Mouse (Mus musculus) heart, embryonic 12.5 days (tissue): ENCODE results near the gene Ctcfl. TPM values are rescaled to one million over a fixed set of nuclear protein-coding genes. Genes with fewer than 3 reads are reported as not detected.

Experiments
- ATAC-seq: fragments of 200-750 bp; cut with Nextera tagmentation; 2 replicates; pipeline ENCODE4 v1.8.0; 2017; ENCODE audit warnings: moderate TSS enrichment, moderate library complexity; ENCODE audit not compliant: insufficient number of reproducible peaks, low FRiP score
- H3K27ac ChIP-seq: fragments of 300-500 bp; sonication (generic); 2 replicates; pipeline ENCODE4 v1.5.1; 2016; ENCODE audit warnings: mild to moderate bottlenecking, moderate library complexity; ENCODE audit not compliant: poor library complexity, severe bottlenecking
- H3K27me3 ChIP-seq: fragments of 300-500 bp; sonication (generic); replicated peaks from 2 replicates; pipeline ENCODE4 v1.6.1; 2016; ENCODE audit warnings: mild to moderate bottlenecking, moderate library complexity
- H3K36me3 ChIP-seq: fragments of 300-500 bp; sonication (generic); 2 replicates; pipeline ENCODE4 v1.6.1; 2016; ENCODE audit warnings: mild to moderate bottlenecking, moderate library complexity
- H3K4me1 ChIP-seq: fragments of 300-500 bp; sonication (generic); replicated peaks from 2 replicates; pipeline ENCODE4 v1.6.1; 2016; ENCODE audit warnings: mild to moderate bottlenecking
- H3K4me2 ChIP-seq: fragments of 300-500 bp; sonication (generic); 2 replicates; pipeline ENCODE4 v1.6.1; 2016; ENCODE audit warnings: mild to moderate bottlenecking, moderate library complexity
- H3K4me3 ChIP-seq: fragments of 300-500 bp; sonication (generic); 2 replicates; pipeline ENCODE4 v1.5.1; 2016; ENCODE audit warnings: mild to moderate bottlenecking
- H3K9ac ChIP-seq: fragments of 300-500 bp; sonication (generic); 2 replicates; pipeline ENCODE4 v1.6.1; 2016; ENCODE audit warnings: mild to moderate bottlenecking, moderate library complexity
- H3K9me3 ChIP-seq: fragments of 300-500 bp; sonication (generic); replicated peaks from 2 replicates; pipeline ENCODE4 v1.6.1; 2016; ENCODE audit warnings: mild to moderate bottlenecking, moderate library complexity
- WGBS: fragments of 180-500 bp; shearing (Covaris S2); methylation state at CpG from one replicate; pipeline ENCODE4 v1.1.7; 2016; 5-methylcytosine and 5-hydroxymethylcytosine counted together
- polyA plus RNA-seq: library from polyadenylated mRNA; unstranded; fragments of >200 nt; fragmentation: Nextera tagmentation; extraction: Ambion mirVana; gene quantifications from 2 replicates; pipeline ENCODE4 v1.2.1, GENCODE M21; 2016

The Ctcfl gene
- polyA plus RNA-seq, 1 experiment from 2014 or later = 0.70 TPM

GRCm38 (mm10) chr2:173058263-173058662 is 61.1 kb downstream of the Ctcfl start:
- H3K36me3 ChIP-seq = no peaks in the 10 kb centered on the region
- H3K4me3 ChIP-seq = no peak overlapping the region
- peaks cover 59% of the 10 kb centered on the region for H3K4me1 ChIP-seq
- 32% methylated on average over 11 of the region's 11 CpGs for WGBS
- H3K4me2 ChIP-seq = peak overlapping the region; percentile 15; the same call in 1 of the 2 replicates
- peak overlapping the region; percentile 77 for H3K27ac ChIP-seq
- no peaks in the 10 kb centered on the region for H3K9me3 ChIP-seq
- H3K27me3 ChIP-seq = no peaks in the 10 kb centered on the region
- 0 out of 2 replicates have a peak overlapping the region, but pooled peaks have one; percentile 29 for H3K9ac ChIP-seq
- no peak for ATAC-seq

GRCm38 (mm10) chr2:173057623-173058022 is 61.7 kb downstream of the Ctcfl start:
- Histone ChIP-seq H3K27ac (peak overlapping the region; percentile 77), H3K36me3 (no peaks in the 10 kb centered on the region), H3K9ac (peak overlapping the region; percentile 29; the same call in 1 of the 2 replicates), H3K4me2 (peak overlapping the region; percentile 15; the same call in 1 of the 2 replicates), H3K4me3 (no peak overlapping the region), H3K4me1 (peaks cover 65% of the 10 kb centered on the region), H3K27me3 (no peaks in the 10 kb centered on the region), H3K9me3 (no peaks in the 10 kb centered on the region)
- WGBS = 15% methylated on average over 10 of the region's 10 CpGs
- ATAC-seq = peak; percentile 9; the same call in 1 of the 2 replicates

GRCm38 (mm10) chr2:173056882-173057315 is 62.4 kb downstream of the Ctcfl start:
- peak; percentile 12; the same call in 1 of the 2 replicates for ATAC-seq
- WGBS = 64% methylated on average over 11 of the region's 11 CpGs
- Histone ChIP-seq H3K36me3 (no peaks in the 10 kb centered on the region), H3K27ac (peak overlapping the region; percentile 77), H3K4me3 (no peak overlapping the region), H3K4me1 (peaks cover 63% of the 10 kb centered on the region), H3K9me3 (no peaks in the 10 kb centered on the region), H3K4me2 (no peak overlapping the region), H3K27me3 (no peaks in the 10 kb centered on the region), H3K9ac (no peak overlapping the region)

GRCm38 (mm10) chr2:173056303-173056881 is 62.9 kb downstream of the Ctcfl start:
- Histone ChIP-seq H3K4me3 (no peak overlapping the region), H3K27ac (no peak overlapping the region), H3K27me3 (no peaks in the 10 kb centered on the region), H3K9me3 (no peaks in the 10 kb centered on the region), H3K36me3 (no peaks in the 10 kb centered on the region), H3K4me1 (peaks cover 58% of the 10 kb centered on the region), H3K4me2 (no peak overlapping the region), H3K9ac (no peak overlapping the region)
- 74% methylated on average over 10 of the region's 10 CpGs for WGBS
- ATAC-seq = no peak

GRCm38 (mm10) chr2:173053846-173054245 is 65.5 kb downstream of the Ctcfl start:
- Histone ChIP-seq H3K9me3 (no peaks in the 10 kb centered on the region), H3K9ac (no peak overlapping the region), H3K27ac (no peak overlapping the region), H3K36me3 (no peaks in the 10 kb centered on the region), H3K4me3 (no peak overlapping the region), H3K27me3 (no peaks in the 10 kb centered on the region), H3K4me2 (no peak overlapping the region), H3K4me1 (peaks cover 56% of the 10 kb centered on the region)
- 83% methylated on average over 6 of the region's 6 CpGs for WGBS
- ATAC-seq = no peak

- no peak overlapping the region for H3K27ac ChIP-seq
- ATAC-seq = no peak
- H3K4me1 ChIP-seq = peaks cover 56% of the 10 kb centered on the region
- peak overlapping the region; percentile 37; the same call in 1 of the 2 replicates for H3K9ac ChIP-seq
- no peaks in the 10 kb centered on the region for H3K9me3 ChIP-seq
- no peaks in the 10 kb centered on the region for H3K27me3 ChIP-seq
- no peak overlapping the region for H3K4me2 ChIP-seq
- H3K4me3 ChIP-seq = no peak overlapping the region
- 87% methylated on average over 8 of the region's 8 CpGs for WGBS
- no peaks in the 10 kb centered on the region for H3K36me3 ChIP-seq
These were observed 66.4 kb downstream of the Ctcfl start for GRCm38 (mm10) chr2:173052881-173053280.

GRCm38 (mm10) chr2:173050604-173051382 is 68.5 kb downstream of the Ctcfl start:
- no peaks in the 10 kb centered on the region for H3K36me3 ChIP-seq
- H3K27me3 ChIP-seq = no peaks in the 10 kb centered on the region
- no peak overlapping the region for H3K9ac ChIP-seq
- H3K9me3 ChIP-seq = no peaks in the 10 kb centered on the region
- no peak for ATAC-seq
- 0 out of 2 replicates have a peak overlapping the region, but pooled peaks have one; percentile 15 for H3K27ac ChIP-seq
- WGBS = 49% methylated on average over 8 of the region's 8 CpGs
- no peak overlapping the region for H3K4me3 ChIP-seq
- no peak overlapping the region for H3K4me2 ChIP-seq
- H3K4me1 ChIP-seq = peaks cover 62% of the 10 kb centered on the region

- Histone ChIP-seq H3K9me3 (no peaks in the 10 kb centered on the region), H3K36me3 (no peaks in the 10 kb centered on the region), H3K27me3 (no peaks in the 10 kb centered on the region), H3K9ac (peak overlapping the region; percentile 20), H3K4me3 (no peak overlapping the region), H3K4me1 (peaks cover 66% of the 10 kb centered on the region), H3K4me2 (no peak overlapping the region), H3K27ac (peak overlapping the region; percentile 45)
- 43% methylated on average over 6 of the region's 6 CpGs for WGBS
- ATAC-seq = no peak
These were observed 69.5 kb downstream of the Ctcfl start for GRCm38 (mm10) chr2:173049817-173050216.

- Histone ChIP-seq H3K9me3 (no peaks in the 10 kb centered on the region), H3K4me2 (no peak overlapping the region), H3K36me3 (no peaks in the 10 kb centered on the region), H3K4me3 (no peak overlapping the region), H3K27me3 (no peaks in the 10 kb centered on the region), H3K27ac (no peak overlapping the region; the same call in 1 of the 2 replicates), H3K9ac (no peak overlapping the region), H3K4me1 (peaks cover 71% of the 10 kb centered on the region)
- 64% methylated on average over 3 of the region's 3 CpGs for WGBS
- no peak for ATAC-seq
These were observed 70.1 kb downstream of the Ctcfl start for GRCm38 (mm10) chr2:173049231-173049630.

- WGBS = 58% methylated on average over 17 of the region's 17 CpGs
- H3K4me3 ChIP-seq = no peak overlapping the region
- no peak overlapping the region for H3K9ac ChIP-seq
- peak overlapping the region; percentile 12; the same call in 1 of the 2 replicates for H3K27ac ChIP-seq
- no peaks in the 10 kb centered on the region for H3K9me3 ChIP-seq
- no peaks in the 10 kb centered on the region for H3K27me3 ChIP-seq
- ATAC-seq = no peak
- peaks cover 80% of the 10 kb centered on the region for H3K4me1 ChIP-seq
- H3K4me2 ChIP-seq = no peak overlapping the region
- H3K36me3 ChIP-seq = no peaks in the 10 kb centered on the region
These were observed 71.1 kb downstream of the Ctcfl start for GRCm38 (mm10) chr2:173048041-173048745.

GRCm38 (mm10) chr2:173047471-173047870 is 71.9 kb downstream of the Ctcfl start:
- peaks cover 80% of the 10 kb centered on the region for H3K4me1 ChIP-seq
- H3K27me3 ChIP-seq = no peaks in the 10 kb centered on the region
- H3K4me3 ChIP-seq = no peak overlapping the region
- H3K9ac ChIP-seq = no peak overlapping the region
- H3K9me3 ChIP-seq = no peaks in the 10 kb centered on the region
- H3K4me2 ChIP-seq = no peak overlapping the region
- ATAC-seq = no peak
- no peaks in the 10 kb centered on the region for H3K36me3 ChIP-seq
- 75% methylated on average over 5 of the region's 5 CpGs for WGBS
- H3K27ac ChIP-seq = peak overlapping the region; percentile 12; the same call in 1 of the 2 replicates
